Mouse (Mus musculus) olfactory bulb, adult 2 months (tissue): ENCODE measurements around the gene Cdx2.
A peak's percentile ranks its signal among the peaks of the same experiment; 100 is the strongest.

Source experiments
- CTCF ChIP-seq: fragments of 200-500 bp; IDR thresholded peaks from 2 replicates; pipeline ENCODE4 v1.5.1; 2012; ENCODE audit warnings: low read depth, mild to moderate bottlenecking, low read length, moderate library complexity; ENCODE audit not compliant: insufficient read depth
- POLR2A ChIP-seq: fragments of 200-500 bp; IDR thresholded peaks from 2 replicates; pipeline ENCODE4 v1.6.1; 2012; ENCODE audit warnings: mild to moderate bottlenecking, low read depth, low read length, moderate library complexity; ENCODE audit not compliant: insufficient read depth

GRCm38 (mm10) chr5:147323237-147323917 is 16.3 kb upstream of the Cdx2 start:
- no peak for TF ChIP-seq POLR2A
- TF ChIP-seq CTCF, result peak; percentile 41; the same call in 1 of the 2 replicates
